Mouse (Mus musculus) liver, embryonic 13.5 days (tissue): ENCODE measurements at regions not wholly inside any gene's neighbourhood (a gene's known extent, or its start where the extent isn't known, plus 50 kb on each side); places are given as distances from the start of the nearest gene placed in this dataset.

Source experiments
- ATAC-seq: fragments of 200-750 bp; cut with Nextera tagmentation; 2 replicates; pipeline ENCODE4 v1.8.0; 2017; ENCODE audit warnings: low read depth, mild to moderate bottlenecking, moderate number of reproducible peaks, moderate library complexity
- DNase-seq: peaks from one replicate; pipeline ENCODE4 v3.0.0; 2022
- H3K27ac ChIP-seq: fragments of 300-500 bp; sonication (generic); 2 replicates; pipeline ENCODE4 v1.5.1; 2015; ENCODE audit warnings: moderate library complexity, mild to moderate bottlenecking, inconsistent platforms
- H3K27me3 ChIP-seq: fragments of 300-500 bp; sonication (generic); 2 replicates; pipeline ENCODE4 v1.6.1; 2015; ENCODE audit warnings: mild to moderate bottlenecking, inconsistent platforms
- H3K36me3 ChIP-seq: fragments of 300-500 bp; sonication (generic); 2 replicates; pipeline ENCODE4 v1.6.1; 2015; ENCODE audit warnings: mild to moderate bottlenecking, inconsistent platforms
- H3K4me1 ChIP-seq: fragments of 300-500 bp; sonication (generic); replicated peaks from 2 replicates; pipeline ENCODE4 v1.6.1; 2015; ENCODE audit warnings: inconsistent platforms
- H3K4me2 ChIP-seq: fragments of 300-500 bp; sonication (generic); 2 replicates; pipeline ENCODE4 v1.6.1; 2015; ENCODE audit warnings: inconsistent platforms, mild to moderate bottlenecking, moderate library complexity
- H3K4me3 ChIP-seq: fragments of 300-500 bp; sonication (generic); replicated peaks from 2 replicates; pipeline ENCODE4 v1.5.1; 2015; ENCODE audit warnings: mild to moderate bottlenecking, inconsistent platforms
- H3K9ac ChIP-seq: fragments of 300-500 bp; sonication (generic); 2 replicates; pipeline ENCODE4 v1.6.1; 2015; ENCODE audit warnings: mild to moderate bottlenecking, inconsistent platforms
- H3K9me3 ChIP-seq: fragments of 300-500 bp; sonication (generic); replicated peaks from 2 replicates; pipeline ENCODE4 v1.6.1; 2016; ENCODE audit warnings: inconsistent platforms
- WGBS: fragments of 180-500 bp; shearing (Covaris S2); methylation state at CpG from one replicate; pipeline ENCODE4 v1.1.7; 2015; ENCODE audit not compliant: insufficient replicate concordance; 5-methylcytosine and 5-hydroxymethylcytosine counted together

- Histone ChIP-seq H3K4me3 (no peak overlapping the region), H3K27me3 (no peaks in the 10 kb centered on the region), H3K4me1 (no peaks in the 10 kb centered on the region), H3K27ac (no peak overlapping the region), H3K9me3 (no peaks in the 10 kb centered on the region), H3K36me3 (no peaks in the 10 kb centered on the region), H3K9ac (no peak overlapping the region), H3K4me2 (no peak overlapping the region)
- 47% methylated on average over 5 of the region's 5 CpGs for WGBS
- no peak for ATAC-seq
- no peak for DNase-seq
Measured at GRCm38 (mm10) chr12:54472881-54473280, 183.5 kb downstream of the Sptssa start.

- DNase-seq: no peak
- H3K27me3 ChIP-seq: no peaks in the 10 kb centered on the region
- H3K4me1 ChIP-seq: no peaks in the 10 kb centered on the region
- H3K36me3 ChIP-seq: no peaks in the 10 kb centered on the region
- 13% methylated on average over 3 of the region's 3 CpGs for WGBS
- ATAC-seq: no peak
- H3K4me3 ChIP-seq: no peak overlapping the region
- no peak overlapping the region for H3K9ac ChIP-seq
- H3K4me2 ChIP-seq: no peak overlapping the region
- no peak overlapping the region for H3K27ac ChIP-seq
- no peaks in the 10 kb centered on the region for H3K9me3 ChIP-seq
Measured at GRCm38 (mm10) chr12:54472407-54472806, 184.0 kb downstream of the Sptssa start.

GRCm38 (mm10) chr12:54467635-54468034, 188.7 kb downstream of the Sptssa start:
- no peaks in the 10 kb centered on the region for H3K4me1 ChIP-seq
- no peak overlapping the region for H3K4me2 ChIP-seq
- ATAC-seq: no peak
- H3K27ac ChIP-seq: no peak overlapping the region
- no peak overlapping the region for H3K9ac ChIP-seq
- H3K4me3 ChIP-seq: no peak overlapping the region
- no peak for DNase-seq
- H3K9me3 ChIP-seq: no peaks in the 10 kb centered on the region
- no peaks in the 10 kb centered on the region for H3K27me3 ChIP-seq
- WGBS: 35% methylated on average over 2 of the region's 2 CpGs
- no peaks in the 10 kb centered on the region for H3K36me3 ChIP-seq

- ATAC-seq: no peak
Measured at GRCm38 (mm10) chr12:54463806-54464205, 192.6 kb downstream of the Sptssa start.

DNA sequence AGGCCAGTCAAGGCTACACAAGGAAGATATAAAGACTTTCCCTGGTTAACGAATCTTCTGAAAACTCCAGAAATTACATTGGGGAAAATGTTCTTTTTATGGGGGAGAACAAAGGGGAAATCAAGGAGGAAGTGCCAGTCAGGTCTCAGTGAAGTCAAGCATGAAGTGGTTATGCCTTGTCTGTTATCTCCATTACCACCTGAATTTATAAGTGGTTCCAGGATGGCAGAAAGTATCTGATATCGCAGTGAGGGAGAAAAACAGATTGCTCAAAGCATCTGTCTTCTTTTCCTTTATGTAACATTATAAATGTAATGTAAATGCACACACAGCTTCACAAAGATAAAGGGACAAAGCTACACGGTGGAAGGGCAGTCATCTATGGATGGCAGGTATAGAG, 195.0 kb downstream of the Sptssa start:
- H3K27me3 ChIP-seq: no peaks in the 10 kb centered on the region
- no peaks in the 10 kb centered on the region for H3K36me3 ChIP-seq
- no peak overlapping the region for H3K9ac ChIP-seq
- no peak overlapping the region for H3K4me3 ChIP-seq
- ATAC-seq: no peak
- H3K9me3 ChIP-seq: no peaks in the 10 kb centered on the region
- WGBS: 23% methylated on average over 3 of the region's 3 CpGs
- no peak for DNase-seq
- H3K27ac ChIP-seq: no peak overlapping the region
- H3K4me1 ChIP-seq: peaks cover 10% of the 10 kb centered on the region; the same call in 1 of the 2 replicates
- H3K4me2 ChIP-seq: no peak overlapping the region

More at GRCm38 (mm10) chr12:54463806-54464205, 192.6 kb downstream of the Sptssa start:
- H3K27ac ChIP-seq: no peak overlapping the region
- no peak overlapping the region for H3K9ac ChIP-seq
- H3K4me2 ChIP-seq: no peak overlapping the region
- peaks cover 10% of the 10 kb centered on the region; the same call in 1 of the 2 replicates for H3K4me1 ChIP-seq
- no peak for DNase-seq
- 58% methylated on average over 7 of the region's 7 CpGs for WGBS
- H3K4me3 ChIP-seq: no peak overlapping the region
- no peaks in the 10 kb centered on the region for H3K27me3 ChIP-seq
- no peaks in the 10 kb centered on the region for H3K9me3 ChIP-seq
- H3K36me3 ChIP-seq: no peaks in the 10 kb centered on the region

DNA sequence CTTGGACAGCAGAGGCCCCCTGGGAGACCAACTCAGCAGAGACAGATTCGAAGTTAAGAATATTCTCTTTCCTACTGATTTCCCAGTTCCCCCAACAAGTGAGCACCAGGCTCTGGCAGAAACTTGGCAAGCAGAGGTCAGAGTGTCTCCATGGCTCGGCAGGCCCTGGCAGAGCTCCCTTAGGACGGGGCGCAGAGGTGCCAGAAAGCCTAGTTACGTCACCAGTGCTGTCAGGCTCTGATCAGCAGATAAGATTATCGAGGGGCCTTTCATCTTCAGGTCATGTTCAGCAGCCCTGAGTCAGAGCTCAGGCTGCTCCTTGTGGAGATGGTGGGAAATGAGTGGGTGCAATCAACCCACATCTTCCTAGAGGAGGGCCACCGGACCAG, 196.2 kb downstream of the Sptssa start:
- no peak overlapping the region for H3K9ac ChIP-seq
- DNase-seq: no peak
- H3K27me3 ChIP-seq: no peaks in the 10 kb centered on the region
- no peak overlapping the region for H3K4me3 ChIP-seq
- ATAC-seq: no peak
- no peak overlapping the region for H3K4me2 ChIP-seq
- peaks cover 10% of the 10 kb centered on the region; the same call in 1 of the 2 replicates for H3K4me1 ChIP-seq
- WGBS: 31% methylated on average over 7 of the region's 7 CpGs
- H3K27ac ChIP-seq: no peak overlapping the region
- no peaks in the 10 kb centered on the region for H3K9me3 ChIP-seq
- H3K36me3 ChIP-seq: no peaks in the 10 kb centered on the region

- H3K4me2 ChIP-seq: 0 out of 2 replicates have a peak overlapping the region, but pooled peaks have one; percentile 8
Measured at GRCm38 (mm10) chr12:54459462-54460134, 196.8 kb downstream of the Sptssa start.

GRCm38 (mm10) chr12:54456731-54457130, 199.6 kb downstream of the Sptssa start:
- WGBS: 70% methylated on average over 8 of the region's 8 CpGs
- H3K4me3 ChIP-seq: no peak overlapping the region

More at GRCm38 (mm10) chr12:54459462-54460134, 196.8 kb downstream of the Sptssa start:
- WGBS: 17% methylated on average over 11 of the region's 11 CpGs
- Histone ChIP-seq H3K36me3 (no peaks in the 10 kb centered on the region), H3K27me3 (no peaks in the 10 kb centered on the region), H3K27ac (no peak overlapping the region), H3K9me3 (no peaks in the 10 kb centered on the region), H3K4me1 (peaks cover 10% of the 10 kb centered on the region; the same call in 1 of the 2 replicates), H3K4me3 (no peak overlapping the region), H3K9ac (no peak overlapping the region)
- no peak for DNase-seq
- ATAC-seq: no peak

GRCm38 (mm10) chr12:54454606-54455005, 201.8 kb downstream of the Sptssa start:
- ATAC-seq (no peak), DNase-seq (no peak)
- no peaks in the 10 kb centered on the region for H3K27me3 ChIP-seq
- H3K9ac ChIP-seq: no peak overlapping the region
- H3K4me2 ChIP-seq: no peak overlapping the region
- no peak overlapping the region for H3K27ac ChIP-seq
- H3K4me3 ChIP-seq: no peak overlapping the region
- 65% methylated on average over 10 of the region's 10 CpGs for WGBS
- no peaks in the 10 kb centered on the region for H3K36me3 ChIP-seq
- H3K4me1 ChIP-seq: peaks cover 5% of the 10 kb centered on the region; the same call in 1 of the 2 replicates
- no peaks in the 10 kb centered on the region for H3K9me3 ChIP-seq

More at GRCm38 (mm10) chr12:54456731-54457130, 199.6 kb downstream of the Sptssa start:
- H3K4me2 ChIP-seq: no peak overlapping the region
- ATAC-seq (no peak), DNase-seq (no peak)
- H3K9me3 ChIP-seq: no peaks in the 10 kb centered on the region
- H3K36me3 ChIP-seq: no peaks in the 10 kb centered on the region
- H3K27me3 ChIP-seq: no peaks in the 10 kb centered on the region
- H3K9ac ChIP-seq: no peak overlapping the region
- H3K4me1 ChIP-seq: peaks cover 10% of the 10 kb centered on the region; the same call in 1 of the 2 replicates
- H3K27ac ChIP-seq: no peak overlapping the region

- Histone ChIP-seq H3K27ac (no peak overlapping the region), H3K9ac (no peak overlapping the region), H3K4me2 (no peak overlapping the region), H3K36me3 (no peaks in the 10 kb centered on the region), H3K4me3 (no peak overlapping the region), H3K4me1 (no peaks in the 10 kb centered on the region), H3K27me3 (no peaks in the 10 kb centered on the region), H3K9me3 (no peaks in the 10 kb centered on the region)
- ATAC-seq (no peak), DNase-seq (no peak)
- 43% methylated on average over 4 of the region's 4 CpGs for WGBS
Measured at GRCm38 (mm10) chr12:54453343-54453742, 203.0 kb downstream of the Sptssa start.

GRCm38 (mm10) chr12:54450369-54450768, 206.0 kb downstream of the Sptssa start:
- Histone ChIP-seq H3K4me3 (no peak overlapping the region), H3K4me2 (no peak overlapping the region), H3K9ac (no peak overlapping the region), H3K36me3 (no peaks in the 10 kb centered on the region), H3K4me1 (no peaks in the 10 kb centered on the region), H3K9me3 (no peaks in the 10 kb centered on the region), H3K27ac (no peak overlapping the region), H3K27me3 (no peaks in the 10 kb centered on the region)
- WGBS: 57% methylated on average over 10 of the region's 10 CpGs
- DNase-seq (no peak), ATAC-seq (no peak)

- H3K27ac ChIP-seq: no peak overlapping the region
- WGBS: 32% methylated on average over 2 of the region's 2 CpGs
- H3K27me3 ChIP-seq: no peaks in the 10 kb centered on the region
- H3K4me1 ChIP-seq: no peaks in the 10 kb centered on the region
- H3K4me2 ChIP-seq: no peak overlapping the region
- DNase-seq (no peak), ATAC-seq (no peak)
- no peak overlapping the region for H3K9ac ChIP-seq
- no peak overlapping the region for H3K4me3 ChIP-seq
- no peaks in the 10 kb centered on the region for H3K9me3 ChIP-seq
- no peaks in the 10 kb centered on the region for H3K36me3 ChIP-seq
Measured at GRCm38 (mm10) chr12:54448221-54448620, 208.2 kb downstream of the Sptssa start.
